Mouse (Mus musculus) monocyte, adult 5-6 weeks (primary cell): Measurements from ENCODE around the gene Gadd45b. TPM values are rescaled to one million over a fixed set of nuclear protein-coding genes. Genes with fewer than 3 reads are reported as not detected.

Experiments used
- ATAC-seq: fragments of 153-309, 156-312 bp; replicated peaks from 2 replicates; pipeline ENCODE4 v1.8.0; 2017; ENCODE audit warnings: mild to moderate bottlenecking; ENCODE audit not compliant: low TSS enrichment, insufficient number of reproducible peaks, severe bottlenecking, poor library complexity, low FRiP score
- total RNA-seq: library from RNA; stranded (forward); fragments of 200-1000, 200-491, 200-594 nt; gene quantifications from 3 replicates; pipeline ENCODE4 v1.2.3, GENCODE M21; 2017

Gadd45b gene
- total RNA-seq, 1 experiment from 2014 or later = 25.8 TPM

GRCm38 (mm10) chr10:80967101-80967656 is 37.3 kb downstream of the Gadd45b start:
- no peak for ATAC-seq

- no peak for ATAC-seq
These were observed 38.2 kb downstream of the Gadd45b start for GRCm38 (mm10) chr10:80968106-80968505.

GRCm38 (mm10) chr10:80969298-80969697 is 39.4 kb downstream of the Gadd45b start:
- ATAC-seq = no peak

- ATAC-seq = no peak
These were observed 40.3 kb downstream of the Gadd45b start for GRCm38 (mm10) chr10:80970159-80970558.

GRCm38 (mm10) chr10:80971533-80971932 is 41.7 kb downstream of the Gadd45b start:
- ATAC-seq = no peak

GRCm38 (mm10) chr10:80972071-80972987 is 42.5 kb downstream of the Gadd45b start:
- no peak for ATAC-seq

GRCm38 (mm10) chr10:80973722-80974121 is 43.8 kb downstream of the Gadd45b start:
- no peak for ATAC-seq

- no peak for ATAC-seq
These were observed 45.6 kb downstream of the Gadd45b start for GRCm38 (mm10) chr10:80975478-80975877.

- ATAC-seq = no peak
These were observed 51.8 kb downstream of the Gadd45b start for GRCm38 (mm10) chr10:80981564-80982112.

Other genes with a start within 250 kb of the Gadd45b start
- 57.4 to 129 TPM (median 87.2 TPM) in 3 replicates for gene Mob3a, start 228.1 kb upstream of the Gadd45b start, total RNA-seq
- gene Izumo4, start 227.9 kb upstream of the Gadd45b start, total RNA-seq = 10.6 to 17.9 TPM (median 17.1 TPM) in 3 replicates
- gene Ap3d1, start 187.8 kb upstream of the Gadd45b start, total RNA-seq = 65.5 to 110 TPM (median 103 TPM) in 3 replicates
- gene Dot1l, start 174.9 kb upstream of the Gadd45b start, total RNA-seq = 5.2 to 17.7 TPM (median 6.3 TPM) in 3 replicates
- 9.4 to 23.3 TPM (median 10.7 TPM) in 3 replicates for gene Sf3a2, start 131.9 kb upstream of the Gadd45b start, total RNA-seq
- gene Plekhj1, start 131.4 kb upstream of the Gadd45b start, total RNA-seq = 29.4 to 59.3 TPM (median 41.3 TPM) in 3 replicates
- not detected in 3 replicates for gene Amh, start 124.8 kb upstream of the Gadd45b start, total RNA-seq
- not detected in 3 replicates for gene Jsrp1, start 116.6 kb upstream of the Gadd45b start, total RNA-seq
- gene Oaz1, start 103.4 kb upstream of the Gadd45b start, total RNA-seq = 242 to 281 TPM (median 259 TPM) in 3 replicates
- not detected in 3 replicates for gene Lingo3, start 86.0 kb upstream of the Gadd45b start, total RNA-seq
- 78.9 to 86.7 TPM (median 80.7 TPM) in 3 replicates for gene Lsm7, start 74.9 kb upstream of the Gadd45b start, total RNA-seq
- 8.1 to 18.2 TPM (median 8.2 TPM) in 3 replicates for gene Sppl2b, start 74.8 kb upstream of the Gadd45b start, total RNA-seq
- not detected in 3 replicates for gene Tmprss9, start 58.2 kb upstream of the Gadd45b start, total RNA-seq
- gene Timm13, start 29.1 kb upstream of the Gadd45b start, total RNA-seq = 14.6 to 43.9 TPM (median 30.8 TPM) in 3 replicates
- 2.3 to 8.5 TPM (median 3.8 TPM) in 3 replicates for gene Lmnb2, start 11.8 kb upstream of the Gadd45b start, total RNA-seq
- gene Gng7, start 84.9 kb downstream of the Gadd45b start, total RNA-seq = 0.10 TPM in 1 of 3 replicates, not detected in the others
- 0.38 TPM in 1 of 3 replicates, not detected in the others for gene Diras1, start 95.6 kb downstream of the Gadd45b start, total RNA-seq
- 4.5 to 9.9 TPM (median 7.3 TPM) in 3 replicates for gene Slc39a3, start 107.4 kb downstream of the Gadd45b start, total RNA-seq
- 27.8 to 50.9 TPM (median 31.5 TPM) in 3 replicates for gene Sgta, start 130.1 kb downstream of the Gadd45b start, total RNA-seq
- gene Thop1, start 140.0 kb downstream of the Gadd45b start, total RNA-seq = 2.5 to 3.6 TPM (median 2.8 TPM) in 3 replicates
- gene Creb3l3, start 168.8 kb downstream of the Gadd45b start, total RNA-seq = 0.39 TPM in 1 of 3 replicates, not detected in the others
- 62.4 to 77.3 TPM (median 66.5 TPM) in 3 replicates for gene Map2k2, start 175.8 kb downstream of the Gadd45b start, total RNA-seq
- gene Zbtb7a, start 205.1 kb downstream of the Gadd45b start, total RNA-seq = 28.4 to 40.6 TPM (median 30.5 TPM) in 3 replicates
- 13.0 to 24.9 TPM (median 21.2 TPM) in 3 replicates for gene Pias4, start 237.8 kb downstream of the Gadd45b start, total RNA-seq
- 1,029 to 1,258 TPM (median 1,077 TPM) in 3 replicates for gene Eef2, start 246.6 kb downstream of the Gadd45b start, total RNA-seq